Mouse (Mus musculus): ENCODE data around the gene Fxr2.

Gene Fxr2

GRCm38 (mm10) chr11:69632284-69633089 is at the start of gene Fxr2:
Gene Fxr2, plus strand, starts transcription at chr11:69632990.
- peak; percentile 100 for DNase-seq (ENCODE audit: low read depth)

- no peak for DNase-seq (ENCODE audit: low read depth)
Measured at GRCm38 (mm10) chr11:69584008-69584407, 48.8 kb upstream of the Fxr2 start.

- DNase-seq (ENCODE audit: low read depth), result no peak
Measured at GRCm38 (mm10) chr11:69584937-69585336, 47.9 kb upstream of the Fxr2 start.

- DNase-seq (ENCODE audit: low read depth), result no peak
Measured at GRCm38 (mm10) chr11:69585718-69586325, 47.0 kb upstream of the Fxr2 start.

- no peak for DNase-seq (ENCODE audit: low read depth)
Measured at GRCm38 (mm10) chr11:69589207-69589834, 43.5 kb upstream of the Fxr2 start.

GRCm38 (mm10) chr11:69590622-69591021 is 42.2 kb upstream of the Fxr2 start:
- DNase-seq (ENCODE audit: low read depth), result no peak

- no peak for DNase-seq (ENCODE audit: low read depth)
Measured at GRCm38 (mm10) chr11:69591424-69591823, 41.4 kb upstream of the Fxr2 start.

GRCm38 (mm10) chr11:69591899-69592637 is 40.7 kb upstream of the Fxr2 start:
- DNase-seq (ENCODE audit: low read depth), result no peak

- DNase-seq (ENCODE audit: low read depth), result no peak
Measured at GRCm38 (mm10) chr11:69592799-69593198, 40.0 kb upstream of the Fxr2 start.

GRCm38 (mm10) chr11:69594853-69595252 is 37.9 kb upstream of the Fxr2 start:
- DNase-seq (ENCODE audit: low read depth), result no peak

- no peak for DNase-seq (ENCODE audit: low read depth)
Measured at GRCm38 (mm10) chr11:69599436-69599835, 33.4 kb upstream of the Fxr2 start.

- no peak for DNase-seq (ENCODE audit: low read depth)
Measured at GRCm38 (mm10) chr11:69600098-69600497, 32.7 kb upstream of the Fxr2 start.

- DNase-seq (ENCODE audit: low read depth), result no peak
Measured at GRCm38 (mm10) chr11:69601768-69602167, 31.0 kb upstream of the Fxr2 start.

- DNase-seq (ENCODE audit: low read depth), result no peak
Measured at GRCm38 (mm10) chr11:69603516-69603915, 29.3 kb upstream of the Fxr2 start.

- DNase-seq (ENCODE audit: low read depth), result no peak
Measured at GRCm38 (mm10) chr11:69604347-69604746, 28.4 kb upstream of the Fxr2 start.

- peak; percentile 38 for DNase-seq (ENCODE audit: low read depth)
Measured at GRCm38 (mm10) chr11:69604795-69605664, 27.8 kb upstream of the Fxr2 start.

GRCm38 (mm10) chr11:69605726-69606490 is 26.9 kb upstream of the Fxr2 start, which contains the start of gene Atp1b2:
Gene Atp1b2, minus strand, starts transcription at chr11:69605942.
- peak; percentile 78 for DNase-seq (ENCODE audit: low read depth)

- peak; percentile 23 for DNase-seq (ENCODE audit: low read depth)
Measured at GRCm38 (mm10) chr11:69606491-69606795, 26.3 kb upstream of the Fxr2 start.

GRCm38 (mm10) chr11:69606832-69607231 is 26.0 kb upstream of the Fxr2 start:
- DNase-seq (ENCODE audit: low read depth), result no peak

GRCm38 (mm10) chr11:69608525-69608924 is 24.3 kb upstream of the Fxr2 start:
- DNase-seq (ENCODE audit: low read depth), result no peak

GRCm38 (mm10) chr11:69609416-69609815 is 23.4 kb upstream of the Fxr2 start:
- DNase-seq (ENCODE audit: low read depth), result no peak
